Mouse (Mus musculus): Measurements from ENCODE around the gene Rgl3.

Rgl3 gene

GRCm38 (mm10) chr9:21948790-21949189, 40.5 kb downstream of the Rgl3 start:
- WGBS: 31% methylated on average over 6 of the region's 6 CpGs

GRCm38 (mm10) chr9:21948146-21948545, 41.1 kb downstream of the Rgl3 start:
- WGBS: 32% methylated on average over 8 of the region's 8 CpGs

DNA sequence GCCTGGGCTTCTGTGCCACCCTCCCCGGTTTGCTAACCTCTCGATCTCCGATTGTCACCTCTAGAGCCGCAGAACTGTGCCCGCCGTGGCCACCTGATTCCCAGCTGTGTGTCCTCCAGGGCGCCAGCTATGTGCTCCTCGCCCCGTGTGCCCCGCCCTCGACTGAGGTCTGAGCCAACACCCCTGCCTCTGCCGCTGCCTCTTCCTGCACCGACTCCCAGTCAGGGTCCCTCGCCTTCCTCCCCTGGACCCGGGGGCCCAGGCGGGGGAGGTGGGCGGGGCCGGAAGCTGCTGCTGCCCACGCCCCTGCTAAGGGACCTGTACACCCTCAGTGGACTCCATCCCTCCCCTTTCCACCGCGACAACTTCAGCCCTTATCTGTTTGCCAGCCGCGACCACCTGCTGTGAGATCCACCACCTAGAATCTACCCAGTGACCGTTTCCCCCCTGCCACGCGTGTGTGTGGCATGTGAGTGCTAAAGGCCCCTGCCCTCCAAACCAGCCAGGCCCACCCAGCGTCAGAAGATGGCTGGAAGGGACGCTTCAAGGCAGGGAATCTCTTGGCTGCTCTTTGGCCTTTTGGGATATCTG, 41.6 kb downstream of the Rgl3 start:
- 26% methylated on average over 28 of the region's 28 CpGs for WGBS

DNA sequence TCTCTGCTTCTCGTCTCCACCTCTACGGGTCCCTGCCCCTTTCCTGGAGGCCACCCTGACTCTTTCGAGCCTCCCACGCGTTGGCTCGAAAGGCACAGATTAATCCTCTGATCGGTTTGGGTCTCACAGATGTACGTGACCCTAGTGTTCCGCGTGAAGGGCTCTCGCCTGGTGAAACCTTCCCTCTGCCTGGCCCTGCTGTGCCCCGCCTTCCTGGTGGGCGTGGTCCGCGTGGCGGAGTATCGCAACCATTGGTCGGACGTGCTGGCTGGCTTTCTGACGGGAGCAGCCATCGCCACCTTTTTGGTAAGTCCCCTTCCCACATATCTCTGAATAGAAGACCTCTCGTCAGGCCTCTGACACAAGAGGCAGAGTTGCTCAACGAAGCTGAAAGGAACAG, 45.0 kb downstream of the Rgl3 start:
- 28% methylated on average over 23 of the region's 23 CpGs for WGBS

DNA sequence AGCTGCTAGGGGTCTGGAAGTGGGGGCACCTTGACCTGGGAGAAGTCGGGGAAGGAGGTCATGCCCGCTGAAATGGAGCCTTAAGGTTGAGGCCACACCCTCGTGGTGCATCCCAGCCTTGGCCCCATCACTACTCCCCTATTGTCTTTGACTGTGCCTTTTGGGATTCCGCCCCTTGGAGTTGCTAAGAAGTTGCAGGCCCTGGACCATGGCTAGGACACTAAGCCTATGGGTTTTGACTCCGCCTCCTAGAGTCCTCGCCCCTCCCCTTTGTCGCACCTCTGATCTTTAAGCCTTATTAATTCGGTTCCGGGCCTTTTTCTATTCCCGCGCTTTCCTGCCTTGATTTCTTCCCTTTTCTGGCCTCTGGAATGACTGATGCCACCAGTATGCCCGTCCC, 45.6 kb downstream of the Rgl3 start:
- 62% methylated on average over 12 of the region's 12 CpGs for WGBS

DNA sequence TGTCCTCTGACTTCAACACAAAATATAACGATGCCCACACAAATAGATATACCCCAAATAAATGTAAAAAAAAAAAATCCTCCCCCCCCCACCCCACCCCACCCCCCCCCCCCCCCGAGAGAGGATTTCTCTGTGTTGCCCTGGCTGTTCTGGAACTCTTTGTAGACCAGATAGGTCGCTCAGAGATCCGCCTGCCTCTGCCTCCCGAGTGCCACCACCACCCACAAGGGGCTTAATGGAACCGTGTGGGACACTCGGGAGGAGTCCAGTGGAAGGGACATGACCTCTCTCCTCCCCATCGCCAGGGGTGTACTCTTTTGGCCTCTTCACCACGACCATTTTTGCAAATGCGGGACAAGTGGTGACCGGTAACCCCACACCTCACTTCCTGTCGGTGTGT, 46.2 kb downstream of the Rgl3 start:
- WGBS: 78% methylated on average over 12 of the region's 12 CpGs

DNA sequence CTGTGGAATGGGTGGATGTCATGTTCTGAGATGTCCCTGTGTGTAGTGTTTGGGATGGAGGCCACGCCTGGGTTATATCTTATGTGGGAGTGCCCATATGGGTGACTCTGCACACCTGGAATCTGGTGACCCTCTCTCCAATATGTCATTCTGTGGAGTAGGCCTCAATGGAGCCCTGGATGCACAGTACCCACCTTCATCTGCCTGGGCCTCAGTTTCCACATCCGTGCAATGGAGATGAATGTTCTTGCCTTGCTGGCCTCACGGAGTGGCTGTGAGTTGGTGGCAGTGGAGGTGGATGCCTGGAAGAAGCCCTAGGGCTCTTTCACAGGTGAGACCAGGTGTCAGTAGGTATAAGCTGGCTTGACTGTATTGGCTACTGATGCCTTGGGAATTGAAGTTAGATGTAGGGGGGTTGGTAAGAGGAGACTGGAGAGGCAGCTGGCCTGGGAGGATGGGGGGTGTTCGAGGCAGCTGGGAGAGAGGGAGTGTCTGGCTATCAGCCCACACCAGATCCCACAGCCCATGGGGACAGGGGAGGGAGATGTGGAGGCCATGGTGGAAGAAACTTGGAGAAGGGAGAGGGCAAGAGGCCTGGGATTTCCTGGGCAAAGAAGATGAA, 50.9 kb downstream of the Rgl3 start:
- 61% methylated on average over 4 of the region's 4 CpGs for WGBS

DNA sequence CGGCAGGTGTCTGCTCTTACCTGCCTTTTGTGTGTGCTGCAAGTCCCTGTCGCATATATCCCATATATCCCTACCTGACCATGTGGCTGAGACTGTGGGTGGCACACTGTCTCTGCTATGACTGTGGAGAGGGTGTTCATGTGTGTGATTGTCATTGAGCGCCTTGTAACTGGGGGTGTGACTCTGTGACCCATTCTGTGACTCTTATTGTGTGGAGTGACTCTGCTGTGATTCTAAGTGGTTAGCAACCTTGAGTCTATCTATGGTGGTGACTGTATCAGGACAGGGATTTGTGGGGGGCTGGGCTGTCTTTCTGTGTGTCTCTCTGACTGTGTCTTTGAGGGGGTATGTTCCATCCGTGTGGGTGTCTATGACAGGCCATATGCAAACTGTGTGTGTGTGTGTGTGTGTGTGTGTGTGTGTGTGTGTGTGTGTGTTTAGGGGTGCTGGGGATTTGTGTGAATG, 51.5 kb downstream of the Rgl3 start:
- WGBS: 46% methylated on average over 4 of the region's 4 CpGs

GRCm38 (mm10) chr9:21936692-21937570, 52.3 kb downstream of the Rgl3 start, which contains the start of gene Plppr2:
TSS of gene Plppr2 (plus strand) at chr9:21937033.
- 2% methylated on average over 43 of the region's 43 CpGs for WGBS

DNA sequence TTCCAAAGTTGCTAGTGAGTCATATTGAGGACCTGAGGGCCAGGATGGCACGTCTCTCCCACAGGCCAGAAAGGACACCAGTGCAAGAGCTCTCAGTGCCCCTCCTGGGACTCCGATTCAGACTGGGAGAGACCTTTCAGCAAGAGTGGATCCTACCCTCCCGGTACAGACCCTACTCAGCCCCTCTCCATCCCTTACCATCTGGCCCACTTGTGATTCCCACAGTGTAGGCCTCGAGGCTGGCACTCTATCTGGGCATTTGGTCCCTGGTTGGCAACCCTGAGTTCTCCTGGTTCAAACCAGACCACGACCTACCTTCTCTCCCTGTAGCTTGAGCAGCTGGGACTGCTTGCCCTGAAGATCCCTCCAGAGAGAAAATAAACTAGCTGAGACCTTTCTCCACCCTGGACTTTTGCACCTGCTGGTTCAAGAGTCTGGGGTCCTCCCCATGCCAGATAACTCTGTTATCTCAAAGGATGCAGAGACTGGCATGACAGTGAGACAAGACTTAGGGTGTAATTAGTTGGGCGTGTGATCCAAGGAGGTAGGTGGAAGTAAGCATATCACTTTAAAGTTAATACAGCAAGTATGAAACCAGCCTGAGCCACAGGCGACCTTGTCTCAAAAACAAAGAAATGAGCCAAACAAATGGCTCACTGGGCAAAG, 53.6 kb downstream of the Rgl3 start:
- 86% methylated on average over 7 of the region's 7 CpGs for WGBS

DNA sequence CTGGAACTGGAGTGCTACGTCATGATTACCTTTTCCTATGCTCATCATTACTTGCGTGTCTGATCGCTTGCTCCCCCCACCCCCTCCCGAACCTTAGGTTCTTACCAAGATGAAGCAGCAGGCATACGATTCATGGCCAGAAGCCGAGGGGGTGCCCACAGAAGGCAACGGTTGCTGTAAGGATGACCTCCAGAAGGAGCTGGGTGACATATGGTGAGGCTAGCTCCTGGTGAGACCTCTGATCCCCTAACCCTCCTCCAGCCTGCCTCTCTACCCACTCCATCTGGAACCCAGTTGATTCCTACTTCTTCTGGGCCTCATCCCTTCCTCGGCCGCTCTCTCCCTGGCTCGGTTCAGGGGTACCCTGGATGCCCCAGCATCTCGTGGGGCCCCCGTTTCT, 55.2 kb downstream of the Rgl3 start:
- 94% methylated on average over 12 of the region's 12 CpGs for WGBS

GRCm38 (mm10) chr9:21932445-21933137, 56.7 kb downstream of the Rgl3 start:
- WGBS: 62% methylated on average over 12 of the region's 12 CpGs

- 67% methylated on average over 2 of the region's 2 CpGs for WGBS
Measured at GRCm38 (mm10) chr9:21932006-21932405, 57.2 kb downstream of the Rgl3 start.

- WGBS: 82% methylated on average over 3 of the region's 3 CpGs
Measured at GRCm38 (mm10) chr9:21929208-21929607, 60.0 kb downstream of the Rgl3 start.

GRCm38 (mm10) chr9:21927208-21927753, 62.0 kb downstream of the Rgl3 start, which contains the start of the genes Ccdc159 and Tmem205:
TSS of gene Ccdc159 (plus strand) at chr9:21927471.
TSS of gene Tmem205 (minus strand) at chr9:21927556.
- WGBS: under 1% methylated on average over 28 of the region's 28 CpGs

DNA sequence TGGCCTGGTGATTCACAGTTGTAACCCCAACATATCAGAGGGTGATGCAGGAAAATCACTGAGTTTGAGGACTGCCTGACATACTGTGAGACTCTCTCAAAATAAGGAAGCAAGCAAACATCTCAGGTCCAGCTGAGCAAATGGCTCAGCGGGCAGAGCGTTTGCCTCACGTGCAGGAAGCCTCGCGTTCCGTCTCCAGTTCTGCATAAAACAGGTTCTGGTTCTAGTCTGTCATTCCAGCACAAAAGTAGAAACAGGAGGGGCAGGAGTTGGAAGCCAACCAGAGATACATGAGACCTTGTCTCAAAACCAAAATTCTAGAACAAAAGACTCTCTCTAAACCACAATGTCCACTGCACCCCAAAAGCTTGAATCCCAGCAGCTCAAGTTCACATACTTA, 62.5 kb downstream of the Rgl3 start:
- 1% methylated on average over 6 of the region's 6 CpGs for WGBS

DNA sequence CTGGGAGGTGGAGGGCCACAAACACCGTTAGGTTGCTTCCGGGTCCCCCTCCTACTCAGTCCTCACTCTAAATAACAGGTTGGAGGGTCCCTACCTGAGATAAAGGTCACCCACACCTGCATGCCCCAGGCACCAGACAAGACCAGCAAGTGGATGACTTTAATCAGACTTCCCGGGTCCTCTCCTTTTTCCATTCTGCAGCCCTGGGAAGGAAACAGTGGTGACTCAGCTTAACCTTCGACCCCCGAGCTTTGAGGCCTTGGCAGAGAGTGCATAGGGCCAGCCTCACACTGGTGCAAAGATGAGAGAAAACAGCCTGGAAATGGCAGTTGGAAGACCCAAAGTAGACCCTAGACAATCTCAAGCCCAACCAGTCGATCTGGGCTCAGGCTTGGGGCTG, 63.1 kb downstream of the Rgl3 start:
- WGBS: 82% methylated on average over 6 of the region's 6 CpGs

- WGBS: 90% methylated on average over 1 of the region's 1 CpGs
Measured at GRCm38 (mm10) chr9:21925506-21925905, 63.7 kb downstream of the Rgl3 start.

GRCm38 (mm10) chr9:21925034-21925433, 64.2 kb downstream of the Rgl3 start:
- WGBS: 97% methylated on average over 3 of the region's 3 CpGs

DNA sequence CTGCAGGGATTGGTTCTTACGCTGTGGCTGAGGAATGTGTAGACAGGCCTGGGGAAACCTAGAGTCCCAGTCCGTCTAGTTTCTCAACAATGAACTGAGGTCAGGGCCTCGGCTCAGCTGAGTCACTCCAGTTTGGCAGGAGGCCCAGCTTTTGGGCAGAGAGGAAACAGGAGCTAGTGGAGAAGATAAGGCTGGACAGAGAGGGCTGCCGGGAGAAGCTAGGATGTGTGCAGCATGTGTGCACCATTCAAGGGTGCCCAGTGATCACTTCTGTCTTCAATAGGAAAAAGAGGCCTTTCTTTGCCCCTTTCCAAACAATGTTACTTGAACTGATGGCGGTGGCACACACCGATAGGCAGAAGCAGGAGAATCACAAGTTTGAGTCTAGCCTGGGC, 65.2 kb downstream of the Rgl3 start:
- 42% methylated on average over 6 of the region's 6 CpGs for WGBS

DNA sequence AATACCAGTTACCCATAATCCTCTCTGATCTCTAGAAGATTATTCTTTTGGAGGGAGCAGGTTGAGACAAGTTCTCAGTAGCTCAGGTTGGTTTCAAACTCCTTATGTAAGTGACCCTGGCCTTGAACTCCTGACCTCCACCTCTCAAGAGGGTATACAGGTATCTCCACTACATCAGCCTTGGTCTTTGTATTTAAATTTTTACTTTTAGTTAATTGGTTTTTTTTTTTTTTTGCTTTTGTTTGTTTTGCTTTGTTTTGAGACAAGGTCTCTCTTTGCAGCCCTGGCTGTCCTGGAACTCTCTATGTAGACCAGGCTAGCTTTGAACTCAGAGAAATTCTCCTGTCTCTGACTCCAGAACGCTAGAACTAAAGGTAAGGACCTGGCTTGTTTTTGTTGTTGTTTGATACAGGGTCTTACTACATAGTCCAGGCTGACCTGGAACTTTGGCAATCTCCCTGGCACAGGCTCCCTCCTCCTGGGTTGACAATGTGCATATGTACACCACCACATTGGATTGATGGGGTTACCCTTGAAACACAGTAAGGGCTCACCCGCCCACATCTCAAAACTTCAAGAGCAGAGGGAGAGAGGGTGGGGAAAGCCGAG, 65.7 kb downstream of the Rgl3 start:
- WGBS: 55% methylated on average over 3 of the region's 3 CpGs
